Mouse (Mus musculus) liver, embryonic 14.5 days (tissue): Measurements from ENCODE around the gene Atp4b.

Experiments
- CTCF ChIP-seq: IDR thresholded peaks from 2 replicates; pipeline ENCODE4 v1.5.1; 2016; ENCODE audit warnings: antibody characterized with exemption, low read depth, control low read depth
- EP300 ChIP-seq: IDR thresholded peaks from 2 replicates; pipeline ENCODE4 v1.6.1; 2016; ENCODE audit warnings: antibody characterized with exemption, low read depth

DNA sequence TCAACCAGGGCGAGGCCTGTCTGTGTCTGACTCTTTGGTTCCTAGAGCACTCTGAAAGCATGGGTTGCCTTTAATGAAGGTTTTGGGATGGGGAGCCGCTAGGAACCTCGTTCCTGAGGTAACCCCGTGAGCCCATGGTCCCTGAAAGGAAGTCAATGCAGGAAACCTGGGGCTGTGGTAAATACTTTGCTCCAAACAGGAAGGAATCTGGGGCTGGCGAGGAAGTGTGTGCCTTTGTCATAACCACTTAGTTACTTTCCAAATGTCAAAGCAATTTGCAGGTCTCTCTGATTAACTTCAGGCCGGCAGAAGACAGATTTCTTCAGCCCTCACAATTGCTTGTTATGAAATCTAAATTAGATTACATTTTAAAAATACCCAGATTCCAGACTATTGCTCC, 30.7 kb upstream of the Atp4b start:
- TF ChIP-seq CTCF (no peak), EP300 (no peak)
